Mouse (Mus musculus) testis, postnatal 14 days (tissue): ENCODE data around the gene Osr1.

Experiments
- DNase-seq: peaks from one replicate; pipeline ENCODE4 v3.0.0; 2021; ENCODE audit warnings: low spot score

Gene Osr1

DNA sequence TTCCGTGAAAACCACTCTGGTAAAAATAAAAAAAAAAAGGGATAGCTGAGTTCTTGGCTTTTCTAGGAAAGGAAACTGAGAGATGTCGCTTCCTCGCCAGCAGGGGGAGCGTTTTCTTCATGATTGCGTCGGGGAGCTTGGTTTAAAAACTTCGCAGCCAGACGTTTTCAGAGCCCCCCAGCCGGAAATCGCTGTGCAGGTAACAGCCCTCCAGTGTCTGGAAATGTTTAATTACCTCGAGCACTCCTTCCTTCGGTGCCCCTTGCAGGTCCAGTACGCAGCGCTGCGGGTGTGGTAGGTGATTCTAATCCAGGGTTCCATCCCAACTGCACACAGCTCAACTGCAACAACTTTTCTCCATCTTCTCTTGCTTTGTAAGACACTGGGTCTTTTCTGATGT lies at the start of gene Osr1:
Osr1 (plus strand) TSS at position 146 of the 400 bp plus-strand sequence.
- DNase-seq: no peak

DNA sequence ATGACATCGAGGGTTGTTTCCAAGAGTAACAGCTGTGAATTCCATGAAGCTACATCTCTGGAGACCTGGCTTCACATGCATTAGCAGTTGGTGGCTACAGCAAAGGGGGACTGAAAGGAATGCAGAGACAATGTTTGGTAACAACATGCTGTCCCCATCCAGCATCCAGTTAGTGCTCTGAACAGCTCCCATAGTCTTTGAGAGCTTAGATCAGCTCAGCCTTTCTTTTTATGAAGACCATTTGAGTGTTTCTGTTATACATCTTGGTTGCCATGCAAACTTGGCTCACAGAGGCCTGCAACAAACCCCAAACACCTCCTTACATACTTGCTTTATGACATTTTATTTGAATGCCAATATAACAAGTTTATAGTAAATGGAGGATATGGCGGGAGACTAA lies 19.6 kb upstream of the Osr1 start:
- no peak for DNase-seq

DNA sequence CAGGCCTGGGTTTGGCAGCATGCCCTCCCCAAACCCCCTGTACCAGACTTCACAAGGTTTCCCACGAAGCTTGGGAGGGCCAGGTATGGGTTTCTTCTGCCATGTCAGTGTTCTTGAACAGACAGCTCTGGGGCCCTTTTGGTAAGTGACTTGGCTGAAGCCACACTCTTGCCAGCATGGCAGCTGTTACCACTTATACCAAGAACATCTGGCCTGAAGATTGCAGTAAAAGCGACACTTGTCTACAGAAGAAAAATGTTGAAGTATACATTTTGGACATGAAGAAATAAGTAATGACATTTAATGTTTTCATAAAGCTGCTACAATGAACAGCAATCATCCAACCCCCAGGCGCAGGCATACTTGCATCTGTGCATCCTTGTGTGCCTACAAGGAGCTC lies 5.0 kb upstream of the Osr1 start:
- DNase-seq: no peak

DNA sequence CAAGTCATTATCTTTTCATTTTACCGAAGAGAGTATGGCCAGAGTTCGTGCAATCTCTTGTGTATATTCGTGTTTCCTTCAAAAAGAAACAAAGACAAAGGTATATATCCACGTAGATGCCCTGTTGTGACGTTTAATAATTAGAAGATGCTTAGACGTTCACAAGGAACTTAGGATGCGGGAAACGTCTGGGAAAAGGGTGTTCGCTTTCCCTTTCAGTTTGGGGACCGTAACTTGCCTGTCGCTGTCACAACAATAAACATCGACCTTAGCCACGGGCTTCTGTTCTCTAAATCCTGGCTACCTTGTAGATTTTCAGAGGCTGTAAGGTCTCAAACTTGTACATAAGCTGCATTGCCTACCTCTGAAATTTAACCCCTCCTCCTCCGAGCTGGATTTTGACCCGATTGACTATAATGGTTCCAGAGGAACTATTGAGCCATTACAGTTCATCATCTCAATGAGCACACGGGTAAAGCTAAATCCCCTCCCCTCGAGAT lies 630 bp downstream of the Osr1 start:
- DNase-seq: no peak

DNA sequence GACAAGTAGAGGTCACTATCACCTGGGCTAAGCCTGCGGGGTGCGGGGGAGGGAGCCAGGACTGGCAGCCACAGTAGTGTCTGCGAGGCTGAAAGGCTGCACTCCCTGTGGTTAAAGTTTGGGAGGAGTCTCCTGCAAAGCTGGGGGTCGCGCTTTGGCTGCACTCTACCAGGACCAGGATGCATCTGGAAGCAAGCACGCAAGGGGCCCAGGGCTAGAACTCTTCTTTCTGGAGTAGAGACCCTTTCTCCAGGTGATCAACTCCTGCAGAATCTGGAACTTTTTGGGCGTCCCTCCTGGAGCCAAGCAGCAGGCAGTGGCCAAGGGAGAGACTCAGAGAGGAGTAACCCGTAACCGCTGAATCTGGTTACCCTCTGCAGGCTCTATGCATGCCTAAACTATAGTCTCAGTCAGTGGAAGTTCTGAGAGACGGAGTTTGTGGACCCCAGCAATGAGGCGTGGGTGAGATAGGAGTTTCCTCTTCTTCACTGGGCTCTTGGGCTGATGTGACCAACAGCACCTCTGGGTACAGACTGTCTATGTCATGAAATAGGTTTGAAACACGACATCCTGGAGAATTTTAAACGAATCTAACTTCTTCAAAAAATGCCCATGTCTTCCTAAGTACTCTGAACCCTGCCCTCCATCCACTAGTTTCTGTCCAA lies 1.5 kb downstream of the Osr1 start:
- no peak for DNase-seq

DNA sequence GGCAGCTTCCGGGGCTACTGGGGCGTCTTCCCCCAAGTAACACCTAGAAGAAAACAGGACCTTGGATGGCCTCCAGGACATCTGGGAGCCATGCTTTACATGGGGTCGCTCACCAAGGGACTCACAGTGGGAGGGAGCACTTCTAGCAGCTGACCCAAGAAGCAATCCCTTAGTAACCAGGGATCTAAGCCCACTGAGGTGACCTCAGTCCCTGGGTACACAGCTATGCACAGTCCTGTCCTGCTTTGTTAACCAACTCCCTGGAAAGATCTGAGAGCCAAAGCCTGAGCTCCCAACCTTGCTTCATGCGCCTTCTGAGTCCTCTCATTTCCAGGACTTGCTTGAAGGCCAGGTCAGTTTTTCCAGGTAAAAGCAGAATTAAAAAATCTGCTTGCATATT lies 2.1 kb downstream of the Osr1 start:
- no peak for DNase-seq

DNA sequence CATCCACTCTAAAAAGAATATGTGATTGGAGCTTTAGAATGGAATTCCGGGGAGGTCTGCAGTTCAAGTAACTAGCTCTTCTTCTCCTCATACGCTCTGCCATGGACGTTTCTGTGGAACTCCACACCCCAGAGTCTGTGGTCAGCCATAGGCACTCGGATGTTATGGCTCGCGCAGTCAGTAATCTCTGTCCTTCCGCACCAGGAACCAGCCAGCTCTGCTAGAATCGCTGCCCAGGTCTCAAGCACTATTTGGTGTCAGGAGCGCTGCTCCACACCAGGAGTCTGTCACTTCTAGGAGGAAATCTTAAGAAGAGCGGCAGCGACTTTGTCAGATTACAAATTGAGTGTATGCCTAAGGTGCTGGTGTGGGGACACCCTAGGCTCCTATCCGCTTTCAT lies 3.8 kb downstream of the Osr1 start:
- no peak for DNase-seq

DNA sequence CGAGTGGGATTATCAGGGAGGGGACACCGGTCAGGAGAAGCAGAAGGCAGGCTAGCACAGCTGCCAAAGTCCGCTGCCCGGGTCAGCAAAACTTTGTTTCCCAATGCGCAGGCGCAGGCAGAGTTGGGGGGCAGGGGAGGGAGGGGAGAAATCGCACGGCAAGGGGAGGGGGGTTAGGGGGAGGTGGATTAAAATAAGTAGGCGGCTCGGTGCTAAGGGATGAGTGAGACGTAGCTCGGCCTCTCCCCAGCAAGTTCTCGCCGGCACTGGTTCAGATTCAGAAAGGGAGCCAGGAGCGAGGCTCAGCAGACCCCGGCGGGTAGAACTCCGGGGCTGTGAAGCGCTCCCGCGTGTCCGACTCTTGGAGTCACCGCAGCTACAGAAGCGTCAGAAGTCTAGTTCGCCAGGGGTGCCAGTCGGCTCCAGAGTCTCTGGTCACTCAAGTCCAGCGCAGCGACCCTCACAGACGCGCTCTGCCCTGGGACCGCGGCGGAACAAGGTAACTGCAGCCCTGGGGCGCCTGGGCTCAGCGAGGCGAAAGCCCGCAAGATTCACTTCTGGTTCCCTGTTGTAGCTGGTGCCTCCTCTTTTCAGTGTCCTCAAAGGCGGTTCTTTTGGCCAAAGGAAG lies 4.4 kb downstream of the Osr1 start:
- peak; percentile 46 for DNase-seq

DNA sequence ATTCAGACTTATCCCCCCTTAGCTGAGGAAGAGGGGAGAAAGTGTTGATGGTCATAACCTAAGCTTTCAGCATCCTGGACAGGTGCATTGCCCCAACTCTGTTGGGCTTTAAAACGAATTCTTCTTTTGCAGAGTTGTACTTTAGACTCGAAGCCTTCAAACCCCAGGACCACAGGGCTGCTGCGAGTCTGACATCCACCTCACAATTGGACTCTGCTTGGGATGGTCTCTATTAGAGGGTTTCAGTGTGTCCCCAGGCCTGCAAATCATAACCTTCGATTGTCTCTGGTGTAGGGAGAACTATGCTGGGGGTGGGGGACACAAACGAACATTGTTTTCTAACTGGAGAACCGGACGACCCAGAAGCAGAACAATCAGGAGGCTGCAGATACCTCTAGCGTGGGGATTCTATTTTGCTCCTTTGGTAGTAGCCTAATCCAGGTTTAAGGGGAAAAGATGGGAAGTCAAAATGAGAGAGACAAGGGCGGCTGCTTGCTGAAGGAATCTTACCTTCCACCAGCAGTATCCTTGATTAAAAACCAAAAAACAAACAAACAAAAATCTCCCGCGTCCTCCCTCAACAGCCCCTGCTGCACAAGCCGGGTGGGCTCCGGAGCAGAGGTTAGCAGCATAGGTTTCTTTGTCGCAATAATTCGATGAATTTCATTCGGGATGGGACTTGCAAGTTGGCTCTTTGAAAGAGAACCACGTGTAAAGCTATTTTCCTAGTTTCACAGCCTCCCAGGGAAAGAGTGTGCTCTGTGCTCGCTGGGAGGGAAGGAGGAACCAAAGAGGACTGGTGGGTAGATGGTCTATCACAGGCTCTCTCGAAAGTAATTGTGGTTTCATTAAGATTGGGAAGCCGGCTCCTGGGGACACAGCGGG lies 5.5 kb downstream of the Osr1 start:
- no peak for DNase-seq

DNA sequence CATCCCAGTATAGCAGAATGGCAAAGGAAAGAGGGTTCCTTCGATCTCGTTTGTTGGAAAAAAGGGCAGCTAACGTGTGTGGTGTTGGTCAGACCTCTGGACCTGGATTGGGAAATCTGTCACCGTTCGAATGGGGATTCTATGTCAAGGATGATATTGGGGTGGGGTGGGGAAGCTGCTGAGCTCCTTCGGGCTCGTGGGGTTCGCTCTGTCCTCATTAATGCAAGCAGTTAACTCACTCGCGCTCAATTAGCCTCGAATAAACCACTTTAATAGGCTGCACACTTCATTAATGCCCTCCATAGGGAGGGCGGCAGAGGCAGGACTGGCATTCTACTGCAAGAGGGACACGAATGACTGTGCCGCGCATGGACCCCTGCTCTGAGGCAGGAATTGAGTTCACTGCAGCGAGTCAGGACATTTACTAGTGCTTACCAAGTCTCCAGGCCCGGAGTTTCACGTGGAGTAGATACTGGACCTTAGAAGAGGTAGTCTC lies 6.2 kb downstream of the Osr1 start:
- DNase-seq: no peak

DNA sequence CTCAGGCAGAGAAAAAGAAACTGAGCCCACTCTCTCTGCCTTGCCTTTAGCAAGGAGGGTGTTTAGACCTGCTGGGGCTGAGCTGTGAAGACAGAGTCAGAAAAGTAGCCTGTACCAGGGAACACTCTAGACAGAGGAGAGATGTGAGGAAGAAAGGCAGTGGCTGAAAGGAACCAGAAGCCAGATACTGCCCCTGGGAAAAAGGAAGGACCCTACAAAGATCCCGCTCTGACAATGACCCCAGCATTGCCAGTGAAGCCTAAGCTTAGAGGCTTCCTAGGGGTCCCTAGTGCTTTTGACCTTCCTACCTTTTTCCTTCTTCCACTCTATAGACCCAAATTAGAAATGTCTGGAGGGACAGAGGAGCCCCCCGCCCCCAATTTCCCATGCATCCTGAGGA lies 7.7 kb downstream of the Osr1 start:
- no peak for DNase-seq

DNA sequence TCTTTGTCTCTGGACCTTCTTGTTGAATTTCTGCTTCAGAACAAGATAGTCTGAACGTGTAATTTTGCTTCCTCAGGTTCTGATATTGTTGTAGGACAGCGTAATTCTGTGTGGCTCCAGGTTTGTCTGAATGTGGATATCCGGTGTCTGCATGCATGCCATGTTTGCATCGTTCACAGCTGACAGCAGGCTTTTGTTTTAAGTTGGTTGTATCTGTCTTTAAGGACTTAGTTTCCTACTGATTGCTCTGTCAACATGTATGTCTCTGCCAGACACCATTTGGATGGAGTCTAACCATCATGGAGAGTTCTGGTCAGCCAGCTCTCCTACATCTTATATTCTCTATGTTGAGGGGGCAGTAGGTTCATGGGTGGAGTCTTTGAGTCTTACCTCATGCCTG lies 8.7 kb downstream of the Osr1 start:
- no peak for DNase-seq

DNA sequence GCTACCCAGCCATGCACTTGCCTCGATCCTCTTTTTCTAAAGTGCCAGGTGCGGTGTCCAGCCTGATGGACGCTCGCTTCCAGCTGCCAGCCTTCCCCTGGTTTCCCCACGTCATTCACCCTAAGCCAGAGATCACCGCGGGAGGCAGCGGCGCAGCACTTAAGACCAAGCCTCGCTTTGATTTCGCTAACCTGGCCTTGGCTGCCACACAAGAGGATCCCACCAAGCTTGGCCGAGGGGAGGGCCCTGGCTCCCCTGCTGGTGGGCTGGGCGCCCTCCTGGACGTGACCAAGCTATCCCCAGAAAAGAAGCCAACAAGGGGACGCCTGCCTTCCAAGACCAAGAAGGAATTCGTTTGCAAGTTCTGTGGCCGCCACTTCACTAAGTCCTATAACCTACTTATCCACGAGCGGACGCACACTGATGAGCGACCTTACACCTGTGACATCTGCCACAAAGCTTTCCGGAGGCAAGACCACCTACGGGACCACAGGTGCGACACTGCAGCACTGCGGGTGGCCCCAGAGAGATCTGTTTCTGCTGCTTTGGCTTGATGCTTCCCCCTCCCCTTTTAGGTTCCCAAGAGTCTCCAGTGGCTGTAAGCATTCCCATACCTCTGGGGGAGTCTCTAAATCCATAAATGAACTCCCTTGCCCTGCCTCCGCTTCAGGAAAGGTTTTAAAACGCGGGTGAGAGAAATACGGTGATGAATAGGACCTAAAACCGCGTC lies 9.6 kb downstream of the Osr1 start:
- DNase-seq: no peak

DNA sequence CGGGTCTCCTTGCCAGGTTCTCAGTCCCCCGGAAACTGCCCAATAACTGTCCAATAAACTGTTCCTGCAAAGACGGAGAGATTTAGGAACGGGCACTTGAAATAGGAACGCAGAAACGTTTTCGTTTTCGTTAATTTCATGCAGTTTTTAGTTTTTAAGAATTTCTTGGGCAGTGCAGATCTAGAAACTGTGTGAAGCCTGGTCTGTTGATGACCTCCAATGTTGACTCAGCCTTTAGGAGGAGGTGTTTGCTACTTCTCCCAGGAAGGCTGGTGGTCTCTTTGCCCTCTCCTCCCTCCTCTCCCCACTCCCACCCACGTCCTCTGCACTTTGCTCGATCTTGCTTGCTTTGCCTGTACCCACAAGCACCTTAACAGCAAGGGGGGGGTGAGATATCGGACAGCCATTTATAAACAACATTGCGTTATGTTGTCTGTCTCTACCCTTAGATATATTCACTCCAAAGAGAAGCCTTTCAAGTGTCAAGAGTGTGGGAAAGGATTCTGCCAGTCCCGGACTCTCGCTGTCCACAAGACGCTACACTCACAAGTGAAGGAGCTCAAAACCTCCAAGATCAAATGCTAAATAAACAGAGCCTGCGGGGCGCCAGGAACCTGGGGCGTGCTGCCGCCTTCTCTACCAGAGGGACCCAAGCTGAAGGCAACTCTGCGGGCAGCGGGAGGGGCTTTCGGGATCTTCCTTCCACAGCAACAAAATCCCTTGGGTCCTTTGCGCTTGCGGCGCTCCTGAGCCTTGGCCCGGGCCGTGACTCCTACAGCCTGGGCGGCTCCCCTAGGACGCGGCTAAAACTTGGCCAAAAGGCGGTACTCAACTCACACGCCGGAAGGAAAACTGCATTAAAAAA lies 10.4 kb downstream of the Osr1 start:
- DNase-seq: no peak

DNA sequence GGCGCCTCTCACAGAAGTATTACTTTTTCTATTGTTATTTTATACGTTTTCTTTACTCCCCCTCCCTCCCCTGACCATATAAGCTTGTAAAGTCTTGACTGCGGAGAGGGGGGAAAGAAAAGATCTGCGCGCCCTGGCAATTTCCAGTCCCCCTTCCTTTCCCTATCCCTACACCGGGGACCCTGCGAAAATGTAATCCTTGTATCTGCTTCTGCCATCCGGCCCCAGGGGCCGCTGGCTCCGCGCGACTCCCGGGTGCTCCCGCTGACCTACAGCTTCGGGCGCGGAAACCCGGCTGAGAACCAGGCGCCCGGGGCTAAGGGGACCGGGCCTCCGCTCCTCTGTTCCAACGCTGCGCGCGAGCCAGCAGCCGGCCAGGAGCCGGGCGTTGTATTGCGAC lies 11.1 kb downstream of the Osr1 start:
- no peak for DNase-seq

DNA sequence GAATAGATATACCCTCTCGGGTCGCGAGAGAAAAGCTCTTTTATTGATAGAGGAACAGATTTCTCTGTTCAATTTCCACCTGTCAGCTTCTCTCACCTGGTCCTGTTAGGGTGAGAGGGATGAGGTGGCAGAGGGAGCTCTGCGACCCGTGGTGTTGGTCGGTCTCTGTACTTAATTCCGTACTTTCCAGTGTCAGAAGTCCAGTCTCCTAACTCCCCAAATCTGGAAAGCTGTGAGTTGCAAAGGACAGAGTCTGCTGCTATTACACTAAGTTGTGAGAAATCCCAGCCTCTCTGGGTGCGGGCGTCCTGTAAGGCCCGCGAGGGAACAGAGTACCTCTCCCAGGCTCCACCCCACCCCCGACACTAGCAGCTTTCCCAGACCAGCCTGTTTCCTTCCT lies 11.6 kb downstream of the Osr1 start:
- DNase-seq: no peak

DNA sequence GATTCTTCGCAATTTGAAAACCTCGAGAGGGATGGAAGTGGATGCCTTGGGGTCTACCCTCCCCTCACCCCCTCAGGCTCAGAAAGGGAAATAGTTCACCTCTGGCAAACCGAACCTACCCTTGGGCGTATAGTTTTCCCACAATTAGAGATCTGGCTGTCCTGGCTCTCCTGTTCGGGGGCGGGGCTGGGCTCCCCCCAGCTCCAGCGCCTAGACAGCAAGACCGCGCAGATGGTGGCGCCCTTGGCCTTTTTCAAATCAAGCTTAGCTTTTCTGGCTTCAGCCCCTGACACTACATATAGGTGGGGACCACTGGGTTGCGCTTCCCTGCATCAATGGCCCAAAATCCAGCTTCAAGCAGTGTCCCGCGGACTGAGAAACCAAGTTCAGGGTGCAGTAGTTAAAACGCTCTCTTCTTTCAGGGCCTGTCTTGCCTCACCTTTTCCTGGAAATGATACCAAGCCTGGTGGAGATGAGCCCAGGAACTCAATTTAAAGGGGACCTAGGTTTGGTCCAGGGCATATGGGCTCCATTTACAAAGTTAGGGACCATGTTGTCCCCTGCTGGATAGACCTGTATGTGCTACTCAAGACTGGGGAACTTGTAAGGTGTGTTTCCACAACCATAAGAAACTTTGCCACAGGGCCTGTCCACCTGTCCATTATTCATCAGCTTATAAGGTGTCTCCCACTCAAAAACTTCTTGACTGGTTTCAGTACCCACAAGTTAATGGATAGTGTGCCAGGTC lies 12.5 kb downstream of the Osr1 start:
- no peak for DNase-seq

DNA sequence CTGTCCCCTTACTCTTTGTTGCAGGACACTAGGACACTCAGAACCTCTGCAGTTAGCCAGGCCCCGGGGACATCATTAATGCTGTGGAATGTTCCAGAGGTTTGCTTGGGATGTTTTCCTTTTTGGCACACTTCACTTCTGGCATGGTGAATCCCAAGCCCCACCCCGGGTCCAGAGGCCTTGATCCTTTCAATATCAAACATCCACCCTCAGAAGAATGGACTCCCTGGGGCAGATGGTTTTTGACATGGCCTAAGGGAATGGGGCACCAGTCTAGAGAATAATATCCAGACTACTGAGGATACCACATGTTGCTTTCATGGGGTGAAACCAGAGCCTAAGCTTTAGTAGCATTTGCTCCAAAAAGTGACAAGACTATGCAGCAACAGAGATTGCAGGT lies 13.5 kb downstream of the Osr1 start:
- DNase-seq: no peak

DNA sequence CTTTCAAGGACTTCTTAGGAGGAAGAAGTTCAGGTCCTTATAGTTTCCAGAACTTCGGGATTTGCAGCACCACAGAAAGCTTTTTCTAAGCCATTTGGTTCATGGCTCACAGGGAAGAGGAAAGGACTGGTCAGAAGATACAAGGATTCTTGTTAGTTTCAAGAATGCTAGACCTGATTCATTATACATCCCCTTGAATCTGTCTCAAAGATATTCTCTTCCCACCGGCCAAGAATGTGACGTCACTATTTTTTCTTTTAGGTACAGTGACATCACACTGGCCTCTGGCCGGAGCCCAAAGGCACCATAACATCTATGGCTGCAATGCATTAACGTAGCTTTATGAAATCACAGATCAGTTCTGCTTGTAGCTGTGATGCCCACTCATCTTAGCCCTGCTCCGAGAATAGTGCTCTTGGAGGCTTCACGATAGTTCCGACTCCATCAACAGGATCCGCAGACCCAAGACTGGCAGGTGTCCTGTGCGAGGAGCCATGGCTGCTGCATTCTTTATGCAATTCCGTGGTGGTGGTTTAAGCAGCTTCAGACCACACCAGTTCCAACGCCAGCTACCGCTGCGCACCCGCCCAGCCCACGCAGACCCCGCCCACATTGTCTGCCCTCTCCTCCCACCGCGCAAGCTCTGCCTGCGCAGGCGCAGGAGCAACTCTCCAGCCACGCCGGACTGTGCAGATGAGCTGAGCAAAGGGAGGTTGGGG lies 14.6 kb downstream of the Osr1 start:
- peak; percentile 76 for DNase-seq

DNA sequence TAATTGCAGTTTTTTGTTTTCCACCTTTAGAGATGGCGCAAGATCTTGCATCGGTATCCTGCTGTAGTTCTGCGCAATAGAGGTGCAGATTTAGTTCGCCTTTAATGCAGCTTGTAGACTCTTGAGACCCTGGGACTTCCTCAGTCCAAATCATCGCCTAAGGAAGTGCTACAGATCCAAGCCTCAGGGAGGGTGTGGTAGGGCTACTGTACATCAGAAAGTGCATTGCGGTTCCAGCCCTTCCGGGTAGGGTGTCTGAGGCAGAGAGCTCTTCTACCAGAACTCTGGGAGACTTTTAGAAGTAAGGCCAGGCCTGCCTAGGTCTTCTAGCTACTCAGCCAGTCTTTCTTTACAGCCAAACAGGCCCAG lies 15.2 kb downstream of the Osr1 start:
- DNase-seq: no peak
